Mouse (Mus musculus): Measurements from ENCODE around the gene Fbxo47. TPM values are rescaled to one million over a fixed set of nuclear protein-coding genes. Genes with fewer than 3 reads are reported as not detected.
A peak's percentile ranks its signal among the peaks of the same experiment; 100 is the strongest.

The Fbxo47 gene
- polyA plus RNA-seq, 1 experiment from 2014 or later = 0.45 TPM

DNA sequence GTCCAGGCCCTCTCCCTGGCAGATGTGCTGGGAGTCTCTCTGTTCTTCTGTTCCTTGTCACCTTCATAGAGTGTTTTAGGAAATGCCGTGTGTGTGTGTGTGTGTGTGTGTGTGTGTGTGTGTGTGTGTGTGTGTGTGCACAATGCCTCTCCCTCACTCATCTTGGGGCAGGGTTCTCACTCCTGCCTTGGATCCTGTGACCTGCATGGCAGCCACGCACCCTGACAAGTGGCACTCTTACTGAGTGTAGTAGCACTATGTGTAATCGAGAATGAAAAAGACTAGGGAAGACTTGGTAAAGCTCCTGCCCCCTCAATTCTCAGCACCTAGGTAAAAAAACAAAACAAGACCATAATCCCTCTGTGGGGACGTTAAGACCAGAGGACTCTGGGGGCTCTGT is 64.9 kb downstream of the Fbxo47 start:
- WGBS = 64% methylated on average over 4 of the region's 4 CpGs
- no peak overlapping the region for H3K9ac ChIP-seq (replicated peaks; ENCODE audit: low read length)
- ATAC-seq (ENCODE audit: low FRiP score, low TSS enrichment) = no peak
- H3K4me1 ChIP-seq (ENCODE audit: insufficient read depth, low read length) = peaks cover 65% of the 10 kb centered on the region
- no peaks in the 10 kb centered on the region for H3K9me3 ChIP-seq (ENCODE audit: low read length)
- peaks cover 34% of the 10 kb centered on the region for H3K36me3 ChIP-seq (ENCODE audit: insufficient read depth, low read length)
- H3K27ac ChIP-seq (ENCODE audit: low read length) = peak overlapping the region; percentile 46; the same call in 1 of the 2 replicates
- H3K4me3 ChIP-seq (ENCODE audit: low read length) = no peak overlapping the region
- H3K4me2 ChIP-seq (replicated peaks; ENCODE audit: low read depth, low read length) = no peak overlapping the region
- H3K27me3 ChIP-seq (ENCODE audit: insufficient read depth, low read length) = no peaks in the 10 kb centered on the region

GRCm38 (mm10) chr11:97818571-97818970 is 65.4 kb downstream of the Fbxo47 start:
- ATAC-seq (ENCODE audit: low FRiP score, low TSS enrichment) = no peak
- 19% methylated on average over 4 of the region's 4 CpGs for WGBS
- H3K9me3 ChIP-seq (ENCODE audit: low read length) = no peaks in the 10 kb centered on the region
- peaks cover 34% of the 10 kb centered on the region for H3K36me3 ChIP-seq (ENCODE audit: insufficient read depth, low read length)
- H3K27me3 ChIP-seq (ENCODE audit: insufficient read depth, low read length) = no peaks in the 10 kb centered on the region
- H3K27ac ChIP-seq (ENCODE audit: low read length) = peak overlapping the region; percentile 46
- no peak overlapping the region for H3K4me3 ChIP-seq (ENCODE audit: low read length)
- H3K4me1 ChIP-seq (ENCODE audit: insufficient read depth, low read length) = peaks cover 71% of the 10 kb centered on the region
- no peak overlapping the region for H3K4me2 ChIP-seq (replicated peaks; ENCODE audit: low read depth, low read length)
- H3K9ac ChIP-seq (replicated peaks; ENCODE audit: low read length) = peak overlapping the region; percentile 56; the same call in 1 of the 2 replicates

DNA sequence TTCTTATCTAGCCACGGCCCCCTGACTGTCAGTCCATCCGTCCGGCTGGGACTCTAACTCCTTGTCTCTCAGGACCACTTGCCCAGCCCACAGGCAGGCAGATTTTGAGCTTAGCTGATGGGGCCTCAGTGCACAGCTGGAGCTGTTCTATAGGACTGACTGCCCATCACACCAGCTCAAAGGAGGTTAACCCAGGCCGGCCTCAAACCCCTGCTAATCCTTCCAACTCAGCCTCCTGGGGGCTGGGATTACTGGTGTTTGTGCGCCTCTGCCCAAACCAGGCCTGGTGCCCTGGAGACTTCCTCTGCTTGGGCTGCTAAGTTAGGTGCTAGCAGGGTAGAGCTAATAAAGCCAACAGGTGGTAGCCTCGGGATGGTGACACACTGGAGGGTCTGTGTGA is 66.0 kb downstream of the Fbxo47 start:
- Histone ChIP-seq H3K4me3 (ENCODE audit: low read length) (no peak overlapping the region), H3K9me3 (ENCODE audit: low read length) (no peaks in the 10 kb centered on the region), H3K27me3 (ENCODE audit: insufficient read depth, low read length) (no peaks in the 10 kb centered on the region), H3K4me1 (ENCODE audit: insufficient read depth, low read length) (peaks cover 73% of the 10 kb centered on the region), H3K36me3 (ENCODE audit: insufficient read depth, low read length) (peaks cover 34% of the 10 kb centered on the region), H3K4me2 (replicated peaks; ENCODE audit: low read depth, low read length) (no peak overlapping the region), H3K9ac (replicated peaks; ENCODE audit: low read length) (peak overlapping the region; percentile 56; the same call in 1 of the 2 replicates), H3K27ac (ENCODE audit: low read length) (peak overlapping the region; percentile 46; the same call in 1 of the 2 replicates)
- ATAC-seq (ENCODE audit: low FRiP score, low TSS enrichment) = no peak
- 71% methylated on average over 6 of the region's 6 CpGs for WGBS

DNA sequence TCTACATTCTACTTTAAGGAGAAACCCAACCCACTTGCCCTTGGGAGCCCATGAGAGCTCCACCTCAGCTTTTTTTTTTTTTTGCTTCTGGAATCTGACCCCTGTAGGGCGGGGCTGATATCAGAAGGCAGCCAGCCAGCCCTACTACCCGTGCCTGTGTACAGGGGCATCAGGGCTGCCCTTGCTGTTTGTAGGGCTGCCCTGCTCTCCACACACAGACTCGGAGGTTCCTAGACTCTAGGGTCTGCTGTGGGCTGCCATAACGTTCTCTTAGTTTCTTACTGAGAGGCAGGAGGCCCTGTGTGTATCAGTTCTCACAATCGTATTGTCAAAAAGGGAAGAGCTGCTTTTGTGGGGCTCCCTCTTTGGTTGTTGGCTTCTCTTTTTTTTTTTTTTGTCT is 66.6 kb downstream of the Fbxo47 start:
- no peaks in the 10 kb centered on the region for H3K9me3 ChIP-seq (ENCODE audit: low read length)

GRCm38 (mm10) chr11:97816916-97817315 is 67.0 kb downstream of the Fbxo47 start:
- Histone ChIP-seq H3K4me2 (replicated peaks; ENCODE audit: low read depth, low read length) (no peak overlapping the region), H3K9ac (replicated peaks; ENCODE audit: low read length) (peak overlapping the region; percentile 47; the same call in 1 of the 2 replicates), H3K4me1 (ENCODE audit: insufficient read depth, low read length) (peaks cover 78% of the 10 kb centered on the region), H3K27ac (ENCODE audit: low read length) (peak overlapping the region; percentile 54), H3K36me3 (ENCODE audit: insufficient read depth, low read length) (peaks cover 33% of the 10 kb centered on the region), H3K4me3 (ENCODE audit: low read length) (no peak overlapping the region), H3K27me3 (ENCODE audit: insufficient read depth, low read length) (no peaks in the 10 kb centered on the region), H3K9me3 (ENCODE audit: low read length) (no peaks in the 10 kb centered on the region)
- 26% methylated on average over 9 of the region's 9 CpGs for WGBS
- no peak for ATAC-seq (ENCODE audit: low FRiP score, low TSS enrichment)

More for the DNA sequence above, 66.6 kb downstream of the Fbxo47 start:
- peaks cover 34% of the 10 kb centered on the region for H3K36me3 ChIP-seq (ENCODE audit: insufficient read depth, low read length)
- peak overlapping the region; percentile 54; the same call in 1 of the 2 replicates for H3K27ac ChIP-seq (ENCODE audit: low read length)
- H3K4me2 ChIP-seq (replicated peaks; ENCODE audit: low read depth, low read length) = no peak overlapping the region
- H3K9ac ChIP-seq (replicated peaks; ENCODE audit: low read length) = 0 out of 2 replicates have a peak overlapping the region, but pooled peaks have one; percentile 19
- no peak for ATAC-seq (ENCODE audit: low FRiP score, low TSS enrichment)
- no peak overlapping the region for H3K4me3 ChIP-seq (ENCODE audit: low read length)
- 34% methylated on average over 5 of the region's 5 CpGs for WGBS
- no peaks in the 10 kb centered on the region for H3K27me3 ChIP-seq (ENCODE audit: insufficient read depth, low read length)
- H3K4me1 ChIP-seq (ENCODE audit: insufficient read depth, low read length) = peaks cover 74% of the 10 kb centered on the region

DNA sequence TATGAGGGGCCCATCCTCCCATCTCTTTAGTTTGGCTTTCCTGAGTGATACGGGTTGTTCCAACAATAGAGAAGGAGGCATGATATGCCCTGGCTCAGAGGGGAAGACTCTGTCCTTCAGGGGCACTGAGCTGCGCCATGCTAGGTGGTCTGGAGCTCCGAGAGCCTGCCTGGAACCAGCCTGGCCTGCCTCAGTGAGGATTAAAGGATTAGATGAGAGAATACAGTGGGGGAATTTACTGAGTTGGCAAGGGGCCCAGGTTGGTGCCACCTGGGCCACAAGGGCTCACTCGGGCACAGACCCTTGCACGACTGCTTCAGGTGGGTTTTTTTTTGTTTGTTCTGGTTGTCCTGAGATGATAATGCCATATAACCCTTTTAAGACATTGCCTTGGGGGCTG is 67.8 kb downstream of the Fbxo47 start:
- ATAC-seq (ENCODE audit: low FRiP score, low TSS enrichment) = no peak
- peaks cover 29% of the 10 kb centered on the region for H3K36me3 ChIP-seq (ENCODE audit: insufficient read depth, low read length)
- 78% methylated on average over 5 of the region's 5 CpGs for WGBS
- peak overlapping the region; percentile 54; the same call in 1 of the 2 replicates for H3K27ac ChIP-seq (ENCODE audit: low read length)
- H3K4me1 ChIP-seq (ENCODE audit: insufficient read depth, low read length) = peaks cover 85% of the 10 kb centered on the region
- H3K9ac ChIP-seq (replicated peaks; ENCODE audit: low read length) = no peak overlapping the region
- no peak overlapping the region for H3K4me2 ChIP-seq (replicated peaks; ENCODE audit: low read depth, low read length)
- no peaks in the 10 kb centered on the region for H3K27me3 ChIP-seq (ENCODE audit: insufficient read depth, low read length)
- no peaks in the 10 kb centered on the region for H3K9me3 ChIP-seq (ENCODE audit: low read length)
- H3K4me3 ChIP-seq (ENCODE audit: low read length) = no peak overlapping the region

GRCm38 (mm10) chr11:97815736-97816135 is 68.2 kb downstream of the Fbxo47 start:
- whole genome bisulfite sequencing = 74% methylated on average over 11 of the region's 11 CpGs
- ATAC-seq (ENCODE audit: low FRiP score, low TSS enrichment) = no peak
- H3K27ac ChIP-seq (ENCODE audit: low read length) = no peak overlapping the region
- H3K4me2 ChIP-seq (replicated peaks; ENCODE audit: low read depth, low read length) = no peak overlapping the region
- peaks cover 29% of the 10 kb centered on the region for H3K36me3 ChIP-seq (ENCODE audit: insufficient read depth, low read length)
- peaks cover 89% of the 10 kb centered on the region for H3K4me1 ChIP-seq (ENCODE audit: insufficient read depth, low read length)
- H3K9ac ChIP-seq (replicated peaks; ENCODE audit: low read length) = no peak overlapping the region
- H3K27me3 ChIP-seq (ENCODE audit: insufficient read depth, low read length) = no peaks in the 10 kb centered on the region
- no peaks in the 10 kb centered on the region for H3K9me3 ChIP-seq (ENCODE audit: low read length)
- H3K4me3 ChIP-seq (ENCODE audit: low read length) = no peak overlapping the region

DNA sequence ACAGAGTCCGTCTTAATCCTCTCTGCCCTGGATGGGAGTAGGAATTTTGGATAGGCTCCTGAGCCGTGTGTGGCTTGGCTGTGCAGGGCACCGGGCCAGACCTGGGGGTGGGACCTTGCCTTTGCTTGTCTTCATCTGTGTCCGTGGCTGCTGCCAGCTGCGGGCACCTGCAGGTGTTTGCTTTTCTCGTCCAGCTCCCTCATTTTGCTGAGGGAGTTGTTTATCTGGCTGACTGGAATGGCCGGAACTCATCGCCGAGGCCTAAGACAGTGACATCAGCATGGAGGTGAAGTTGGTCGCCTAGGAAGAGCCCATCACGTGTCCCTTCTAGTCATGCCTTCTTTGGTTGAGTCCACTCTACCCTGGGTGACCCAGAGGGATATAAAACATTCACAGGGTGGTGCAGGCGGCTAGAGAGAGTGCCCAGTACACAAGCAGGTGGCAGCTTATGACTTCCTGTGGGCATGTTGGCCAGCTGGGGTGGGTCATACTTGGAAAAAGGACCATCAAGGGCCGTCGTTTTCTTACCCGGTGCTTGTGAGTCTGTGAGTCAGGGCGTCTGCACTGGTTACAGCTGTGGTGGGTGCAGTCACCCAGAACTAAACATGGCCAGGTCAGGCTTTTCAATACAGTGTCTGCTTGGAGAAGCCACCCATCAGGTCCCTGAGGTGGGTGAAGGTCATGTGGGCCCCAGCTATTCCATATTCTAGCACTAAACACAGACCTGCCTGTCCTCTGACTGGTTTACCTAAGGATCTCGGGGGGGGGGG is 70.0 kb downstream of the Fbxo47 start:
- peaks cover 30% of the 10 kb centered on the region for H3K36me3 ChIP-seq (ENCODE audit: insufficient read depth, low read length)
- 47% methylated on average over 17 of the region's 17 CpGs for WGBS
- H3K4me3 ChIP-seq (ENCODE audit: low read length) = no peak overlapping the region
- peaks cover 99% of the 10 kb centered on the region for H3K4me1 ChIP-seq (ENCODE audit: insufficient read depth, low read length)
- no peaks in the 10 kb centered on the region for H3K27me3 ChIP-seq (ENCODE audit: insufficient read depth, low read length)
- peak; percentile 43; the same call in 1 of the 2 replicates for ATAC-seq (ENCODE audit: low FRiP score, low TSS enrichment)
- no peak overlapping the region for H3K4me2 ChIP-seq (replicated peaks; ENCODE audit: low read depth, low read length)
- peak overlapping the region; percentile 90 for H3K27ac ChIP-seq (ENCODE audit: low read length)
- H3K9me3 ChIP-seq (ENCODE audit: low read length) = no peaks in the 10 kb centered on the region
- no peak overlapping the region for H3K9ac ChIP-seq (replicated peaks; ENCODE audit: low read length)

DNA sequence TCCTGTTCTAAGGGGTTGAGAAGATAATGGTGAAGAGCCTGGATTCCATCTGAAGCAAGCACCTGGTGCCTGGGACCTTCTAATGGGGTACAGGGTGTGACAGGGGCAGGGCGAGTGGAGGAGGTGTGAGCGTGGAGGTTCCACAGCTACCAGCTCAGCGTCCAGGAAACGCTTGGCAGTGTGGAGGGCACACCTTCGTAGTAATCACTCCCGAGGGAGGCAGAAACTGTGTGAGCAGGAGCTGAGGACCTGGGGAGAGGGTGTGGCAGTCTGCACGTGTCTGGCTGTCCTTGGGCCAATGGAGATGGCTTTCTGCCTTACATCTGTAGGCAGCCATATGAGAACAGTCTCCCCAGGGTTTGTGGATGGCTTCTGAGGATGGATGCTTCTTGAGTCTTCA is 70.9 kb downstream of the Fbxo47 start:
- H3K9ac ChIP-seq (replicated peaks; ENCODE audit: low read length) = no peak overlapping the region
- no peak overlapping the region for H3K4me2 ChIP-seq (replicated peaks; ENCODE audit: low read depth, low read length)
- ATAC-seq (ENCODE audit: low FRiP score, low TSS enrichment) = no peak
- H3K27ac ChIP-seq (ENCODE audit: low read length) = peak overlapping the region; percentile 90
- no peaks in the 10 kb centered on the region for H3K9me3 ChIP-seq (ENCODE audit: low read length)
- no peaks in the 10 kb centered on the region for H3K27me3 ChIP-seq (ENCODE audit: insufficient read depth, low read length)
- 46% methylated on average over 7 of the region's 7 CpGs for WGBS
- H3K4me3 ChIP-seq (ENCODE audit: low read length) = no peak overlapping the region
- peaks cover 99% of the 10 kb centered on the region for H3K4me1 ChIP-seq (ENCODE audit: insufficient read depth, low read length)
- H3K36me3 ChIP-seq (ENCODE audit: insufficient read depth, low read length) = peaks cover 33% of the 10 kb centered on the region

- Histone ChIP-seq H3K27me3 (ENCODE audit: insufficient read depth, low read length) (no peaks in the 10 kb centered on the region), H3K27ac (ENCODE audit: low read length) (peak overlapping the region; percentile 90), H3K4me1 (ENCODE audit: insufficient read depth, low read length) (peaks cover 99% of the 10 kb centered on the region), H3K36me3 (ENCODE audit: insufficient read depth, low read length) (peaks cover 32% of the 10 kb centered on the region), H3K4me2 (replicated peaks; ENCODE audit: low read depth, low read length) (peak overlapping the region; percentile 35), H3K9ac (replicated peaks; ENCODE audit: low read length) (no peak overlapping the region; the same call in 1 of the 2 replicates), H3K4me3 (ENCODE audit: low read length) (no peak overlapping the region), H3K9me3 (ENCODE audit: low read length) (no peaks in the 10 kb centered on the region)
- WGBS = 53% methylated on average over 3 of the region's 3 CpGs
- no peak for ATAC-seq (ENCODE audit: low FRiP score, low TSS enrichment)
Observed at GRCm38 (mm10) chr11:97812491-97812921, 71.4 kb downstream of the Fbxo47 start.
